Mouse (Mus musculus): ENCODE results near the gene Trim46.

DNA sequence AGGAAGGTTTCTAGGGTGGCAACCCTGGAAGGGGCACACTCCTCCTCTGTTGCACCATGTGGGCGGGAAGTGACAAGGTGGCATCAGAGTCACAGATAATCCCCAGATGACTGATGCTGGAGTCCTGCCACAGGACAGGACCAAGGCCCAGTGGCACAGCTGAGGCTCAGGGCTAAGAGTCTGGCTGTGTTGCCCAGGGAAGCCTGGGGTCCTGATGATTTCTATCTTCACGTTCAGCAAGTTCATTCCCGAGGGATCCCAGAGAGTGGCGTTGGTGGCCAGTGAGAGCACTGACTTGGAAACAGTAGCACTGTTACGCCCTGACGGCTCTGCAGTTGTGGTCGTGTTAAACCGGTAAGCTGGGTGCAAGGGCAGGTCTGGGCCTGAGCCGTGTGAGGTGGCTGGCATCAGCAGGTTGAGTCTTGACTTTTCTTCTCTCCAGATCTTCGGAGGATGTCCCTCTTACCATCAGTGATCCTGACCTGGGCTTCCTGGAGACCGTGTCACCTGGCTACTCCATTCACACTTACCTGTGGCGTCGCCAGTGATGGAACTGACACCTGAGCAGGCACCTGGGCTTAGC lies 37.9 kb downstream of the Trim46 start:
- TF ChIP-seq POLR2A (IDR thresholded peaks at IDR 0.05; ENCODE audit: control insufficient read depth, extremely low read depth, insufficient read depth, low read length, poor library complexity), result no peak
- TF ChIP-seq CTCF (IDR thresholded peaks at IDR 0.05; ENCODE audit: borderline replicate concordance, control insufficient read depth, extremely low read depth, insufficient read depth, low read length, poor library complexity), result no peak
